Mouse (Mus musculus) MEL (cell line): ENCODE measurements around the gene Cnfn.

ENCODE experiments used
- CTCF ChIP-seq, 3 experiments: IDR thresholded peaks in 2 of 3; conservative IDR thresholded peaks in 1 of 3; 2 replicates each; pipeline ENCODE4 v1.5.1; 2011 to 2012; ENCODE audit warnings: low read length in 3 of 3, low read depth in 2 of 3, mild to moderate bottlenecking in 2 of 3, improper control_type of control experiment in 1 of 3, inconsistent platforms in 1 of 3, mixed read lengths in 1 of 3, moderate library complexity in 1 of 3; ENCODE audit not compliant: control insufficient read depth in 1 of 3, insufficient read depth in 1 of 3, poor library complexity in 1 of 3, severe bottlenecking in 1 of 3
- EP300 ChIP-seq, 2 experiments: IDR thresholded peaks; 2 replicates each; pipeline ENCODE4 v1.6.1; 2011; ENCODE audit warnings: improper control_type of control experiment in 2 of 2, low read length in 2 of 2, low read depth in 1 of 2, mild to moderate bottlenecking in 1 of 2
- ETS1 ChIP-seq: IDR thresholded peaks from 2 replicates; pipeline ENCODE4 v1.6.1; 2012; ENCODE audit warnings: low read depth, mild to moderate bottlenecking, inconsistent platforms, low read length, improper control_type of control experiment, moderate library complexity
- GATA1 ChIP-seq: IDR thresholded peaks from 2 replicates; pipeline ENCODE4 v1.6.1; 2011; ENCODE audit warnings: low read depth, low read length, improper control_type of control experiment
- POLR2AphosphoS5 ChIP-seq: IDR thresholded peaks from 2 replicates; pipeline ENCODE4 v1.6.1; 2012; ENCODE audit warnings: low read depth, borderline replicate concordance, mild to moderate bottlenecking, inconsistent platforms, low read length, moderate library complexity, mixed read lengths

- TF ChIP-seq ETS1 (no peak), EP300 (IDR thresholded peaks at IDR 0.05; ENCODE audit: low read depth in 1 of 2, low read length in 2 of 2) (no peak), CTCF (IDR thresholded peaks at IDR 0.05 in 2 of 3, conservative IDR thresholded peaks at IDR 0.05 in 1 of 3; ENCODE audit: control insufficient read depth in 1 of 3, insufficient read depth in 1 of 3, low read depth in 2 of 3, low read length in 3 of 3, poor library complexity in 1 of 3, severe bottlenecking in 1 of 3) (no peak), GATA1 (no peak), POLR2AphosphoS5 (no peak)
These were observed 27.1 kb upstream of the Cnfn start for GRCm38 (mm10) chr7:25396621-25397020.
